Mouse (Mus musculus): ENCODE measurements around the gene Adamts14. TPM values are rescaled to one million over a fixed set of nuclear protein-coding genes. Genes with fewer than 3 reads are reported as not detected.
A peak's percentile ranks its signal among the peaks of the same experiment; 100 is the strongest.

The Adamts14 gene
- total RNA-seq (2021), result under 1 TPM; 0.66 to 0.70 TPM
- long read RNA-seq, experiment 1, result 0 reads
- long read RNA-seq, experiment 2, partial matches to known transcripts, result 0 of 1 reads
- long read RNA-seq, experiment 2, other reads (novel, unspliced or antisense), result 1 of 1 reads

GRCm38 (mm10) chr10:61273081-61273843 is at the start of gene Adamts14:
TSS of gene Adamts14 (minus strand) at chr10:61273438.
- intact Hi-C loops (cut with DNase I), result no loop called here

GRCm38 (mm10) chr10:61318527-61318926 is 45.3 kb upstream of the Adamts14 start:
- DNase-seq (ENCODE audit: low spot score in 2 of 2), result no peak
- intact Hi-C loops (cut with DNase I), result no loop called here

More at GRCm38 (mm10) chr10:61273081-61273843, at the start of gene Adamts14:
- DNase-seq (ENCODE audit: low spot score in 2 of 2), result no peak

GRCm38 (mm10) chr10:61315324-61315880 is 42.2 kb upstream of the Adamts14 start:
- no peak for DNase-seq (ENCODE audit: low spot score in 2 of 2)
- intact Hi-C loops (cut with DNase I), result no loop called here

- DNase-seq (ENCODE audit: low spot score in 2 of 2), result no peak
- intact Hi-C loops (cut with DNase I), result no loop called here
Observed at GRCm38 (mm10) chr10:61313750-61314149, 40.5 kb upstream of the Adamts14 start.

- intact Hi-C loops (cut with DNase I), result no loop called here
- DNase-seq (ENCODE audit: low spot score in 2 of 2), result no peak
Observed at GRCm38 (mm10) chr10:61312754-61313153, 39.5 kb upstream of the Adamts14 start.

GRCm38 (mm10) chr10:61312159-61312558 is 38.9 kb upstream of the Adamts14 start:
- intact Hi-C loops (cut with DNase I), result no loop called here
- no peak for DNase-seq (ENCODE audit: low spot score in 2 of 2)

- intact Hi-C loops (cut with DNase I), result no loop called here
- no peak for DNase-seq (ENCODE audit: low spot score in 2 of 2)
Observed at GRCm38 (mm10) chr10:61308706-61309320, 35.6 kb upstream of the Adamts14 start.

- DNase-seq (ENCODE audit: low spot score in 2 of 2), result no peak
- intact Hi-C loops (cut with DNase I), result no loop called here
Observed at GRCm38 (mm10) chr10:61305928-61306590, 32.8 kb upstream of the Adamts14 start.

GRCm38 (mm10) chr10:61304046-61304445 is 30.8 kb upstream of the Adamts14 start:
- intact Hi-C loops (cut with DNase I), result no loop called here
- DNase-seq (ENCODE audit: low spot score in 2 of 2), result no peak

GRCm38 (mm10) chr10:61300996-61301395 is 27.8 kb upstream of the Adamts14 start:
- intact Hi-C loops (cut with DNase I), result no loop called here
- no peak for DNase-seq (ENCODE audit: low spot score in 2 of 2)

- no peak for DNase-seq (ENCODE audit: low spot score in 2 of 2)
- intact Hi-C loops (cut with DNase I), result no loop called here
Observed at GRCm38 (mm10) chr10:61297477-61297876, 24.2 kb upstream of the Adamts14 start, which contains the start of gene Prf1. TSS of gene Prf1 (plus strand) at chr10:61297833.

- intact Hi-C loops (cut with DNase I), result no loop called here
- DNase-seq (ENCODE audit: low spot score in 2 of 2), result no peak
Observed at GRCm38 (mm10) chr10:61296713-61297445, 23.6 kb upstream of the Adamts14 start.

- intact Hi-C loops (cut with DNase I), result no loop called here
- DNase-seq (ENCODE audit: low spot score in 2 of 2), result peak; percentile 53 to 54
Observed at GRCm38 (mm10) chr10:61294242-61294641, 21.0 kb upstream of the Adamts14 start.

- DNase-seq (ENCODE audit: low spot score in 2 of 2), result no peak
- intact Hi-C loops (cut with DNase I), result no loop called here
Observed at GRCm38 (mm10) chr10:61290479-61290878, 17.2 kb upstream of the Adamts14 start.

- DNase-seq (ENCODE audit: low spot score in 2 of 2), result no peak
- intact Hi-C loops (cut with DNase I), result no loop called here
Observed at GRCm38 (mm10) chr10:61290016-61290415, 16.8 kb upstream of the Adamts14 start.

GRCm38 (mm10) chr10:61286246-61286645 is 13.0 kb upstream of the Adamts14 start:
- intact Hi-C loops (cut with DNase I), result no loop called here
- DNase-seq (ENCODE audit: low spot score in 2 of 2), result no peak

GRCm38 (mm10) chr10:61285271-61285670 is 12.0 kb upstream of the Adamts14 start:
- DNase-seq (ENCODE audit: low spot score in 2 of 2), result no peak
- intact Hi-C loops (cut with DNase I), result no loop called here

GRCm38 (mm10) chr10:61284309-61284708 is 11.1 kb upstream of the Adamts14 start:
- intact Hi-C loops (cut with DNase I), result no loop called here

GRCm38 (mm10) chr10:61281115-61281514 is 7.9 kb upstream of the Adamts14 start:
- DNase-seq (ENCODE audit: low spot score in 2 of 2), result no peak
- intact Hi-C loops (cut with DNase I), result no loop called here

More at GRCm38 (mm10) chr10:61284309-61284708, 11.1 kb upstream of the Adamts14 start:
- no peak for DNase-seq (ENCODE audit: low spot score in 2 of 2)

Data from left cerebral cortex, postnatal 14 days (tissue).